Mouse (Mus musculus) layer of hippocampus, postnatal 14 days (tissue): ENCODE measurements around the gene Tuba4a. TPM values are rescaled to one million over a fixed set of nuclear protein-coding genes. Genes with fewer than 3 reads are reported as not detected.
A peak's percentile ranks its signal among the peaks of the same experiment; 100 is the strongest.
"Not testable (repeated sequence)": the region's sequence is repeated elsewhere in the genome, so short reads cannot be mapped to it uniquely, and the experiment has no call there.

Source experiments
- DNase-seq, 2 experiments: peaks; one replicate each; pipeline ENCODE4 v3.0.0; 2021 to 2022; ENCODE audit warnings: low spot score in 2 of 2, mixed read lengths in 1 of 2
- total RNA-seq, 2 experiments: library from RNA; stranded (reverse); gene quantifications; 2 replicates each; pipeline ENCODE4 v1.2.3; 2021

Tuba4a gene
- total RNA-seq, 2 experiments from 2014 or later: 512 to 548 TPM

GRCm38 (mm10) chr1:75236117-75237050 is 16.7 kb upstream of the Tuba4a start, which contains the start of gene Dnajb2:
Dnajb2 (plus strand) TSS chr1:75236406.
- DNase-seq: peak; percentile 72 to 86

- no peak for DNase-seq
Observed at GRCm38 (mm10) chr1:75234606-75235005, 14.9 kb upstream of the Tuba4a start.

GRCm38 (mm10) chr1:75232489-75232888 is 12.8 kb upstream of the Tuba4a start:
- not testable (repeated sequence) for DNase-seq

GRCm38 (mm10) chr1:75231664-75232152 is 12.0 kb upstream of the Tuba4a start, which contains the start of gene A630095N17Rik:
A630095N17Rik (minus strand) TSS chr1:75232102.
- DNase-seq: no peak

- DNase-seq: no peak
Observed at GRCm38 (mm10) chr1:75231224-75231623, 11.6 kb upstream of the Tuba4a start.

- DNase-seq: no peak
Observed at GRCm38 (mm10) chr1:75230335-75230994, 10.8 kb upstream of the Tuba4a start.

GRCm38 (mm10) chr1:75229158-75229557 is 9.5 kb upstream of the Tuba4a start:
- no peak for DNase-seq

- DNase-seq: no peak
Observed at GRCm38 (mm10) chr1:75227653-75228052, 8.0 kb upstream of the Tuba4a start.

- DNase-seq: no peak
Observed at GRCm38 (mm10) chr1:75226138-75226537, 6.5 kb upstream of the Tuba4a start.

- DNase-seq: no peak
Observed at GRCm38 (mm10) chr1:75225473-75225872, 5.8 kb upstream of the Tuba4a start.

GRCm38 (mm10) chr1:75223532-75223931 is 3.9 kb upstream of the Tuba4a start:
- no peak for DNase-seq

- DNase-seq: no peak
Observed at GRCm38 (mm10) chr1:75222926-75223325, 3.3 kb upstream of the Tuba4a start.

- no peak for DNase-seq
Observed at GRCm38 (mm10) chr1:75221538-75221937, 1.9 kb upstream of the Tuba4a start.

- peak; percentile 84 to 91 for DNase-seq
Observed at GRCm38 (mm10) chr1:75219078-75219477, 587 bp downstream of the Tuba4a start.

- peak; percentile 52 to 60 for DNase-seq
Observed at GRCm38 (mm10) chr1:75218227-75219001, 1.3 kb downstream of the Tuba4a start.

GRCm38 (mm10) chr1:75217893-75218226 is 1.8 kb downstream of the Tuba4a start:
- no peak for DNase-seq

- DNase-seq: no peak
Observed at GRCm38 (mm10) chr1:75216797-75217585, 2.7 kb downstream of the Tuba4a start.

GRCm38 (mm10) chr1:75215785-75216184 is 3.9 kb downstream of the Tuba4a start:
- no peak for DNase-seq

- DNase-seq: peak; percentile 66 to 85
Observed at GRCm38 (mm10) chr1:75214886-75215285, 4.8 kb downstream of the Tuba4a start.

- DNase-seq: no peak
Observed at GRCm38 (mm10) chr1:75214442-75214841, 5.2 kb downstream of the Tuba4a start.
